Mouse (Mus musculus) retina, postnatal 7 days (tissue): ENCODE results near the gene Ubqln4.

Experiments used
- DNase-seq: peaks from one replicate; pipeline ENCODE4 v3.0.0-alpha.2; 2012; ENCODE audit warnings: low read depth, low spot score

The Ubqln4 gene

GRCm38 (mm10) chr3:88553525-88553879, at the start of gene Ubqln4:
Gene Ubqln4, plus strand, starts transcription at chr3:88553758.
- peak; percentile 86 for DNase-seq

DNA sequence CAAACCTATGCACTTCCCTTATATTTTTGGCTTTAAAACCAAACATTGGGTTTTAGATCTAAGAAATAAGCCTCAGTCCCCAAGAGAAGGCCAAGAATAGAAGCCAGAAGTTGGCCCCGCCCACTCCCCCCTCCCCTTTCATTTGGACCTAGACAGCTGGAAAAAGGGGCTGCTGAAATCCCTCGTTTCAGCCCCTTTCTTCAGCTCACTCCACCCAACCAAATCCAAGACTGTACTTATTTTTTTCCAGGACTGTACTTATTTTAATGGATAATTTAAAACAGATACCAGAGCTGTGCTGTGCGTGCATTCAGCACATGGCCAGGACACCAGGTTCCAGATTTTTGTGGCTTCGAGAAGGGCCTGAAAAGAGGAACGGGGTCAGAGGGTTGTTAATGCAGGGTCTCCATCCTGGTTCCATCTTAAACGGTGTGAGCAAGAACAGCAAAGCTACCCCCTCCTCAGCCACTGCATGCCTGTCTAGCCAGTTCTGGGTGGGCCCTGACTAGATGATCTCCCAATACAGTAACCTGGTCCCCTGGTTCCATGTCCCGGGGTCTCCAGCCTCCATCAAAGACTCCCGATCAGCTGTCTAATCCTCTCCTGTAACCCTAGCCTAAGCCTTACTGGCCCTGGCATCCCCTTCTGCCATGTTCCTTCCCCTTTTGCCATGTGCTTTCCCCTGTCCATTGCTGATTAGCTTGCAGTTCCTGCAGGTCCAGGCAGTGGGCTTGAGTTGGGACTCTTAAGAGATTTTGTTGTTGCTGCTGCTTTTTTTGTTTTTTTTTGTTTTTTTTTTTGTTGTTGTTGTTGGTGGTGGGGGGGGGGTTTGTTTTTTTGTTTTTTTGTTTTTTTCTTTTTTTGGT, 49.4 kb upstream of the Ubqln4 start:
- no peak for DNase-seq

- no peak for DNase-seq
These were observed 48.5 kb upstream of the Ubqln4 start for GRCm38 (mm10) chr3:88505081-88505480.

DNA sequence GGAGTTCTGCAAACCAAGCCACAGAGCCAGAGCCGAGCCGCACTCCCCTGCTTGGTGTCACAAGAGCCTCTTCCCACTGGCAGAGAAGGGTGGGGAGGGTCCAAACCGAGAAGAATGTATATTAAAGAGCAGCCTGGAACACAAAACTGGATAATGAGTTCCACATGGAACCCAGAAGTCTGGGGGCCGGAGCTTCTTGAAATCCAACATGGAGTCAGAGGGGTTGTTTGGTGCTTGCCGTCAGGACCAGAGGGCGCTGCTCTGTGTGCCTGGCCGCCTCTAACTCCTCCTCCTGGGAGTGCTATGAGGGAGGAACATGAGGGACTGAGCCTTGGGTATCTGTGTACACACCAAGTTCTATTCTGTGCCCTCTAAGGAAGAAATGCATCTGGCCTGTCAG, 47.8 kb upstream of the Ubqln4 start:
- DNase-seq, result no peak

DNA sequence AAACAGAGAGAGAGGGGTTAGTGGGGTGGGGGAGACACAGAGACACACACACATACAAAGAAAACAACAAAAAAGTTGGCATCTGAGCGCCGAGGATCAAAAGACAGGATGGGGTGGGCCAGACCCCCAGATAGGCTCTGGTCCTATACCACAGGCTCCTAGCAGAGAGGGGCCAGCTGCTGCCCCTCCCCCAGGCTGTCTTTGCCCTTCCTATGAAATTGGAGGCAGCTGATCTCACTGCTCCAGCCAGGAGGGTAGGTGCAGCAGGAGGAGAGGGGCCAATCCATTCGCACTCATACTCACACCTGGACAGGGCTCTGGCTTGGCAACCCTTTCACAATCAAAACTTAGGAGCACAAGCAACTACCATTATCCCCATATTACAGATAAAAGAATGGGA, 44.3 kb upstream of the Ubqln4 start:
- no peak for DNase-seq

- peak; percentile 62 for DNase-seq
These were observed 43.7 kb upstream of the Ubqln4 start, which contains the start of gene Lmna for GRCm38 (mm10) chr3:88509692-88510420. Gene Lmna, minus strand, starts transcription at chr3:88509956.

- no peak for DNase-seq
These were observed 42.9 kb upstream of the Ubqln4 start for GRCm38 (mm10) chr3:88510421-88511289.

- DNase-seq, result no peak
These were observed 42.0 kb upstream of the Ubqln4 start for GRCm38 (mm10) chr3:88511559-88511958.

- no peak for DNase-seq
These were observed 41.2 kb upstream of the Ubqln4 start for GRCm38 (mm10) chr3:88512141-88512895.

DNA sequence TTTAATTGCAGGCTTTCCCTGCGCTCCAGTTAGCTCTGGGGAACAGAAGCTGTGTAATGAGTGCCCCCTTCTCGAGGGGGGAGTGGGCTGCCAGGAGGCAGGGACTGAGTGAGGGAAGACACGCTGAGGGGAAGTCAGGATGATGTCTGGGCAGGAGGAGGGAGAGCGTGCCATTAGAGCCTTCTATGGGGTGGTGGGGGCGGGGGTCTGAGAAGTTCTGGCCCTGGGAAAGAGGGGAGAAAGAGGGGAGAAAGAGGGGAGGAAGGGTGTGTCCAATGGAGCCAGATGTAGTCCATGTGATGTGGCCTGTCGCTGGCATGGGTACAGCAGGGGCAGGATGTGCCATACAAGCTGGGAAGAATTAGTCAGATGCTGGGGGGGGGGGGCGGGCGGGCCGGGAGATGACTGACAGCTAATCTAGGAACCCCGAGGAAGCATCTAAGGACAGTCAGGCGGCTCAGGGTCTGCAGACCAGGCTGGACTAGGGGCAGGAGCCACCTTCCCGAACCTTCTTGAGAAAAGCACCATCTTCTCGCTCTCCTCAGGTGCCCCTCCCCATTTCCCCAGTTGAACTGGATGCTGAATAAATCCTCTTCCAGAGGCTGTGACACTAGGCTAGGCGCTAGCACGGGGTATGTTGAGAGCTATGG, 40.5 kb upstream of the Ubqln4 start:
- no peak for DNase-seq

DNA sequence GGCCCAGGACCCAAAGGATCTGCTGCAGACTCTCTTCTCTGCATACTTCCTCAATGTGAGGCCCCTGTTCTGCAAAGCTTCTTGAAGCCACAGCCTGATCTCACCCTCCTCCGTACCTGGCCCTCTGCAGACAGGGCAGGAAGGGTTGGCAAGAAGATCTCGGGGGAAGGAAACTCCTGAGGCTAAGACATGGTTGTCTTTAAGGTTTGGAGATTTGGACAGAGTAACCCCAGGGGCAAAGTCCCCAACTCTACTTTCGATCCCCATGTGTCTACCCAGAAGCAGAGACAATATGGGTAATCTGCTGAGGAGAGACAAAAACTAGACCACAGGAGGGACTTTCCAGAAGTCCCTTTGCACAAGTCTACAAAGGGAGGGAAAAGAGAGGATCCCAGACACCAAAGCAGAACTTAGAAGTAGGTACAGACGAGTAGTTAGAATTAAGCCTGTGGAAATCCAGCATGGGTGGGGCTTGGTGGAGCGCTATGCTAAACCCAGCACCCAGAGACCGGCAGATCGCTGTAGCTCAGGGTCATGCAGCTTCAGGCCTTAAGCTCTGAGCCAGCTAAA, 39.9 kb upstream of the Ubqln4 start:
- DNase-seq, result no peak

GRCm38 (mm10) chr3:88514231-88515094, 39.1 kb upstream of the Ubqln4 start:
- DNase-seq, result no peak

DNA sequence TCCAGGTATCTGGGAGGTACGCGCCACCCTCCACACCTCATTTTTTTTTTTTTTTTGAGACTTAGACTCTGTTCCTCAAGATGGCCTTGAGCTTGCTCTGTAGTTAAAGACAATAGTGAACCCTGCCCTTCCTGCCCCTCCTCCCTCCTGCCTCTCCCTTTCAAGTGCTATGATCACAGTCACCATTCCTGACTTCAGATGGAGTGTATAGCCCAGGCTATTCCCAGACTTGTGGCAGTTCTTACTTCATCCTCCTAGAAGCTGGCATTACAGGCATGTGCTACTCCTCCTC, 38.5 kb upstream of the Ubqln4 start:
- DNase-seq, result no peak

- DNase-seq, result no peak
These were observed 37.2 kb upstream of the Ubqln4 start for GRCm38 (mm10) chr3:88516407-88516806.

DNA sequence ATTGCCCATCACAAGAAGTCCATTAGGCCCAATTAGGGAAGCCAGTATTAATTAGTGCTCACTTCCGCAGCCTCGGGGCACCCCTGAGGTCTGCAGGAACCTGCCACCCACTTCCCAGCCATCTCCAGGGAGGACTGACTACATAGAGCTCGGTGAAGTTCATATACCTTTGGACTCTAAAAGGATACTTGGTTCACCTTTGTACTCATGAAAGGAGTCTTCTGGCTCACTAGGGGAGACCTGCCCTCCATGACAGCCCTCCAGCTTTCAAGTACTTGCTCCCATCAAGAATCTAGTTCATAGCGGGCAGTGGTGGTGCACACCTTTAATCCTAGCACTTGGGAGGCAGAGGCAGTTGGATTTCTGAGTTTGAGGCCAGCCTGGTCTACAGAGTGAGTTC, 35.1 kb upstream of the Ubqln4 start:
- no peak for DNase-seq

- DNase-seq, result no peak
These were observed 33.5 kb upstream of the Ubqln4 start for GRCm38 (mm10) chr3:88520078-88520477.

DNA sequence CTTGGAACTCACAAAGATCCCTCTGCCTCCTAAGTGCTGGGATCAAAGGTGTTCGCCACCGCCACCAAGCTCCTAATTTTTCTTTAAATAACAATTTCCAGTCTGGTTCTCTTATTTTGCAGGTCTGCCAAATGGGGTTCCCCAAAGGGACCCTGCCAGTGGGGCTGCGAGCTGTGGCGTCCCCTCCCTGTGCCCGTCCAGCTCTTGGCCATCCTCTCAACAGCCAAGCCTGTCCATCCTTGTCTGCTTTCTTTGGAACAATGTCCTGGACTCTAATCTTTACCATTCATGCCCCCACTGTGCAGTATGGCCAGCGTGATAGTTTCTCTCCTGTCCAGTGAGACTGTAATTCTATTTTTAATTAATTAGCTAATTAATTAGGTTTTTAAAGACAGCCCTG, 32.4 kb upstream of the Ubqln4 start:
- no peak for DNase-seq

DNA sequence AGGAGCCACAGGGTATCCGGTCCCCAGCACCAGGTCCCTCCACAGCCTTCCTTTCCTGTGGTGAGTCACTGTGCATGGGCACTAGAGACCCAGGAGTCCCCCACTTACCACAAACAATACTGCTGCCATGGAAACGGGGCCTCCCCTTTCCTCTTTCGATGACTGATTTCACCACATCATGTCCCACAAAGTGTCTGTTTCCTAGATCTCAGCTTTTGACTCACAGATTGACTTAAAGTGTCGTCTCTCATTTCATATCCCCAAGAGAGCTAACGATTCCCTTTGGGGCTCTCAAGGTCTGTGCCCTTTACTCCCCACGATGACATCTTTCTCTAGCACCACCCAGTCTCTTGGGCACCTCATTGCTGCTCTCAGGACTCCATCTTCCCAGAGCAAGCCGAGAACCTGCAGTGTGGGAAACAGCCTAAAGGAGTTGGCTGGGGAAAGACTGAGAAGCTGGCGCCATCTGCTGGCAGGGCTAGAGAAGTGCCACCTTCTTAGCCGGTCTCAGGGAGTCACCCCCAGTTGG, 31.7 kb upstream of the Ubqln4 start:
- DNase-seq, result no peak

- DNase-seq, result no peak
These were observed 30.5 kb upstream of the Ubqln4 start for GRCm38 (mm10) chr3:88523027-88523426.
